Mouse (Mus musculus): Measurements from ENCODE around the gene Dip2c.

Dip2c gene

DNA sequence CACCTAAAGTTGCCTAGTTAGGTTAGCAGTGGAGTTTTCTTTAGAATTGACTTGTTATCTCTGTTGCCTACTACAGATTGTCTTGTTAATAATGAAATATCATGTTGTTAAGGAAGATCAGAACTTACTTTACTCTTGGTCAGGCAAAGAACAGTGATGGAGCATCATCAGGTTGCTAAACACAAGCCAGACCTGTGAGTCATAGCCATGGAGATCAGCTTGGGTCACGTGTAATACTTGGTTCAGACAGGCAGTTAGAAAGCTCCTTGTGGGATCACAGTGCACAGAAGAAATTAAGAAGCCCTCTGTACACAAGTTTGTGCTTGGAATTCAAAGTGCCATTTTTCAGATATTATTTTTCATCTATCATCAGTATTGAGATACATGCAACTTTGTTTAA is 48.9 kb downstream of the Dip2c start:
- DNase-seq (ENCODE audit: extremely low spot score, low read depth, low spot score) = no peak

DNA sequence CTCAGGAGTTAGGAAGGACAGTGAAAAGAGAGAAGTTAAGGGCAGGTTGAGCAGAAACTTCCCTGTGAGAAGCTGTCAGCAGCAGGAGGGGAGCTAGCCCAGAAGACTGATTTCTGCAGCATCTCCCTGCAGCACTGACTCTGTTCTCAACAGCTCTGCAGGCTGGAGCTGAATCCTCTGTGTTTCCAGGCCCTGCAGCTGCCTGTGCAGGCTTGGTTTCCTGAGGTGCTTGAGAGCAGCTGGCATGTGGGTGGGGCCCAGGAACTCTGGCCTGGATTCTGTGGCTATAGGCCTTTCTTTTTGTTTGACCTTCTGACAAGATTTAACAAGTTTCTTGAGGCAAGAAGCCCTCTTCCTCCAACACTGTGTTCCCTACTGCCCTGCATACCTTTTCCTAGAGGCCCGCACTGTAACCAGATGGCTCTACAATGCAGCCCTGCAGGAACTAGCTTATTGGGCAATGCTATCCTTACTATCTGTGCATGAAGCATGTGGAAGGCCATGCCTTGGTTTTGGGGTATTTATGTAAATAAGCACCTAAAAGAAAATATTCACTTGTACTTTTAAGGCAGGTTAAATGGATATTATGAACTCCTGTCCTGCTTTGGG is 53.1 kb downstream of the Dip2c start:
- DNase-seq (ENCODE audit: extremely low spot score, low read depth, low spot score) = no peak

DNA sequence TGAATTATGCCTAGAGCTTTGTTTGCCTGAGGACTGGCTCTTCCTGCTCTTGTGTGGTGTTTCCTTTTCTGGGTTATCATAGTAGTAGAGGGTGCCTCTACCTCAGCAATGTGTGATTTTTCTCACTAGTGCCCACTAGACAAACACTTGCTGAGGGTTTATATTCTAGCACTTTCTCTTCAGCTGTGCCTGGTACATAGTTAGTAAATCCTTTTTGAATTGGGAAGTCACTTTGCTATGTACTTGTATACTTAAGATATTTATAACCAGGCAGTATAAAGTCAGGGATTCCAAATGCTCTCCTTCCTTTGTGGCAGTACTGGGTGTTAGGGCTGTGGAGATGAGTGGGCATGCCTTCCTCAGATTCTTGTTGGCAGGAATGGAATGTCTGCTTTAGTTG is 56.9 kb downstream of the Dip2c start:
- DNase-seq (ENCODE audit: extremely low spot score, low read depth, low spot score) = no peak

DNA sequence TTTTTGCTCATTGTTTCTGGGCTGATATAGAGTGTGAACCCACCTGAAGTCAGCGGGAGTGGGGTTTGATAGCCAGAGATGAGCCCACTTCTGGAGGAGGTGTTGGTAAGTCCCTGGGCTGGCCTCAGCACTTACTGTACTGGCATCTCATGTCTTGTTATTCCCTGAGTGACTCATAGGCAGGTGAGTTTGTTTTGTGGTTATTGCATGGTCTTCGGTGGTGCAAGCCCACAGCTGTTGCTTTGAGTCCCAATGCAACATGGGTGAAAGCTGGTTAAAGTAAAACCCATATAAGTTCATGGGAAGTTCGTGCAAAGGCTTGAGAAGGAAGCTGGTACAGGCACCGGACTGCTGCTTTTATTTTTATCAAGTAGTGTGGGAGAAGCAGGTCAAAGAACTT is 64.0 kb downstream of the Dip2c start:
- no peak for DNase-seq (ENCODE audit: extremely low spot score, low read depth, low spot score)

DNA sequence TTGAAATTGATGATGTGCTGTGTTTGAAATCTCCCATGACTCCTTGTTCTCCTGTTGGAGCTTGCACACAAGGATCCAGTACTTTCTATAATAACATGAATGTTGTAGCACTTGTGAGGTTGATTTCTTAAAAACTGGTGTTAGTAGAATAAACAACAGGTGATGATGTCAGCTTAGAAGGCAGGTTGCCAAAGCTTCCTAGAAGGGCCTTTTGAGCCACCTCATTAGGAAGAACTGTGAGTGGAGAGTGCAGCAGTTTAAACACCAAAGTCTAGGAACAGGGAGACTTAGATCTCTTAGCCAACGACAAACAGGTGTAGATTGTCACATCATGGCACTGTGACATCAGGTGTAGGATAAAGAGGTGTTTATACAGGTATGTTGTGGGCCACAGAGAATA is 66.4 kb downstream of the Dip2c start:
- no peak for DNase-seq (ENCODE audit: extremely low spot score, low read depth, low spot score)

DNA sequence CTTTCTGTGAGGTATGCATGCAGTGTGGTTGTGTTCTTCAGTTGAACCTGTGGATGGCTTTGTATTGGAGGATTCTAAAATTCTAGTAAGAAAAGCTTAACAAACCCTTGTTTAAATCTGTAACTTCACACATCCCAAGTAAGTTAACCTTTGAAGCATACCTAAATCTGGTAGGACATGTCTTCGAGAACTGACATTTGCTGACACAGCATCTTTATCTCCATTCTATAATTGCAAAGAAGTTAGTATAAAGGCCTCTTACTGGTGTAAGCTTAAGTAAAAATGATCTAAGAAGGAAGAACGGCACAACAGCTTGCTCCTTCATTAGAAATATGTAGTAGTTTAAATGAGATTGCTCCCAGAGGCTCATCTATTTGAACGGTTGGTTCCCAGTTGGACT is 71.1 kb downstream of the Dip2c start:
- DNase-seq (ENCODE audit: extremely low spot score, low read depth, low spot score) = no peak

DNA sequence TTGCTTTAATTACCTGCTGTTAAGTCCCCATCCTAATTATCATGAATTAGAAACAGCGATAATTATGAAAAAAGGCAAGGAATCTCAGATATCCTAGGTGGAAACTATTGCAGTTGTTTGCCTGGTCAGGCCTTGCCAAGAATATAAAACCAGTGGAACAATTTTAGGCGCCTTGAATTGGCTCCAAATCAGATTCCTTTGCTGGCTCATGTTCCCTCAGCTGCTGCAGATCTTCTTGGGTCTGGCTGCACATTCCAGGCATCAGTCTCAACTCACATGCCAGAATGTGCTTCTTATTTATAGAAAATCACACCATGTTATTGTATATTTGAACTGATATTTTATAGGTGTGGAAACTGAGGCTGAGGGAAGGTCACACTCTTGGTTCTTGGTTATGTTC is 74.3 kb downstream of the Dip2c start:
- no peak for DNase-seq (ENCODE audit: extremely low spot score, low read depth, low spot score)

DNA sequence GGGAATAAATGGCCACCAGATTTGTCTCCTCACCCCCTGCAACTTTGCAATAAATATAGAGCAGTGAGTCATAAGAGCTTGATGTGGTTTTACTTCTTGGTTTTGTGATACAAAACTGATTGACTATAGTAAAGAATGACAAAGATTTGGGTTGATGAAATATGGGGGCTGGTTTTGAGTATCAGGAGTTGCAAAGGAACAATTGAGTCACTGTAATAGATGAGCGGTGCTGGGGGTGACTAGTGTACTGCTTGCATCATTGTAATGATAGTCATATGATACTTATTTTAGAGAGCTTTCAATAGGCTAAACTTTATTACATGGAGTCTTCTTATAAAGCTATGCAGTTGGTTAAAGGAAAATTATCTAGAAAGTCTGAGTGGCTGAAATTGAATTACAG is 77.6 kb downstream of the Dip2c start:
- DNase-seq (ENCODE audit: extremely low spot score, low read depth, low spot score) = no peak

DNA sequence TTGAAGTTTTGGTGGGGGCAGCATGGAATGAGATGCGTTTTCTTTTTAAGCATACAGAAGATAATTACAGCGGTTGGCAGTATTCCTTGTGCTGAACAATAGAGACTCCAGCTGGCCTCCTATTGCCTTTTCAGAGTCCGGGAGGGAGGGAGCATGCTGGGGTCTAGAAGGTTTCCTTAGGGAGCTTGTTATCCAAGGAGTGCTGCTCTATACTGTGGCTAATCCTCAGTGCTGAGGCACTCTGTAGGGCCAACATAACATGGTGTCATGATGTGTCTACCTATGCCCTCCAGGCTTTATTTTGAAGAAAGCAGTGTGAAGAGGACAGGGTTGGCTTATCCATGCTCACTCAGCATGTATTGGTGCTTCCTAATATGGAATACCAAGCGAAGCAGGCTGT is 79.0 kb downstream of the Dip2c start:
- no peak for DNase-seq (ENCODE audit: extremely low spot score, low read depth, low spot score)

DNA sequence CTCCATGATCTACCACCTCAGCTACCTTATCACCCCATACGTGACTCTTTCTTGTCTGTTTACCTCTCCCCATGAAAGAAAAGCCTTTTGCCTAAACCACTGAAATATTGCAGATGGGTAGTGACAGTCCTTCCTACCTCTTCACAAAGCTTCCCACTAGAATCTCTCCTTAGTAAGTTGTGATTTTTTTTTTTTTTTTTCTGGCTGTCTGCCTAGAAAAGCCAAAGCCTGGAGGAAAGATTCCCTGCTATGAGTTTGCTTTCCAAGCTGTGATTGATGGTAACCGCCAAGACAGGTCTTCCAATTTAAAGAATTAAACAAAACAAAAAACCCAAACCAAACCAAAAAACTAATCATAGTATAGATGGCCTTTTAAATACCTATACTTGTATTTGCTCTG is 85.1 kb downstream of the Dip2c start:
- DNase-seq (ENCODE audit: extremely low spot score, low read depth, low spot score) = no peak

DNA sequence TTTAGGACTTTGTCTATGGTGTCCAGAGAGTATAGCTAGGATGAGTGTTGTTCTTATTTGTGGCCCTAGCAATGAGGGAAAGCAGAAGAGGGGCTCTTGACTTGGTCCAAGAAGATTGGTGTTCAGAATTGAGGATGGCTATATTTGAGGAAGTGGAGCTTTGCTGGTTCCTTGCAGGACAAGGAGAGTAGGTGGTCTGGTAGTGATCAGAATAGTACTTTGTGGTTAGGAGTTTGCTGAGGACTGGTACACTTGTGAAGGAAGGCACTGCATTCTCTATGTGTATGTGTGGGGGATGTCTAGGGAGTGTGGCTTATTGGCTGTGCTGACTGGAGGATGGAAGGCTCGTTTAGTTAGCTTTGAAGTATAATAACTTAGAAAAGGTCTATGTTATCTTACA is 95.1 kb downstream of the Dip2c start:
- no peak for DNase-seq (ENCODE audit: extremely low spot score, low read depth, low spot score)

DNA sequence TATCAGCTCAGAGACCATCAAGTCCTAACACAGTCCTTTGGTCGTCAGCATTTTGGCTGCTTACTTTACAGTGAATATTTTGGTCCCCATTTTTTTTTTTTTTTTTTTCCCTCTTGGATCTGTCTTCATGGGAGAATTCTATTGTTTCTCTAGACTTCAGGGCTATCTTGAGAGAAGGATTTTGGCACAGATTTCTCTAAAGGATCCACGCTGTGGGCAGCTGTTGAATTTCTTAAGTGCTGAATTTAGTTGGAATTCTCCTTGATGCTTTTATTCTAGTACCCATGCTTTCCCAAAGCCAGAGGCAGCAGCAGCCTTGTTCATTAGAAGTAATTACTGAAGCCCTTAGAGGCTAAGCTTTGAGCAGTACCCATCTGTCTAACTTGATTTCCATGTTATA is 100.8 kb downstream of the Dip2c start:
- DNase-seq (ENCODE audit: extremely low spot score, low read depth, low spot score) = no peak

DNA sequence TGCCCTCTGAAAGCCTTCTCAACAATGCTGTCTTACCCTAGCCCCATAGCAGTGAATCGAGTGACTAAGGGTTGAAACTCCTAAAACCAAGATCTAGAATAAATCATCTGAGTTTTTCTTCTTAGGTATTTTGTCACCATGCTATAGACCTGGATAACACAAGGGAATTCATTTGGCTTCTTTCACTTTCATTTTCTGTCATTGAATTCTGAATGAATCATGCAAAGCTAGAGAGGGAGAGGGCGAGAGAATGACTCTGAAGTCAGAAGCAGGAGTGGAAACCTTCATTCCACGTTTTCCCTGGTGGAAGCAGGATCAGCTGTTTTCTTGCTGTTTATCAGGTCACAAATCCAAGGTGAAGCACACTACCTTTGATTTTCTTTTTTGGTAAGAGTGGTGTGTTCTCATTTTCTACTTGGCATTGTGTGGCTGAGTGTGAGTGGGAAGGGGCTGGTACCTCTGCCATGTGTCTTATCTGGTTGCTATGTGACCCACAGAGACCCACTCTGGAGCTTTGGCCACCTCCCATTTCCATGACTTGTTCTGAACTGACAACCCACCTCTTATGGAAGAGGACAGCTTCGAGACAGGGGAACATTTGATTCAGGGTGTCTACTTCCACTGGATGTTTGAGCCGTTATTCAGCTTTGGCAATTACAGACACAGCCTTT is 104.5 kb downstream of the Dip2c start:
- DNase-seq (ENCODE audit: extremely low spot score, low read depth, low spot score) = no peak

DNA sequence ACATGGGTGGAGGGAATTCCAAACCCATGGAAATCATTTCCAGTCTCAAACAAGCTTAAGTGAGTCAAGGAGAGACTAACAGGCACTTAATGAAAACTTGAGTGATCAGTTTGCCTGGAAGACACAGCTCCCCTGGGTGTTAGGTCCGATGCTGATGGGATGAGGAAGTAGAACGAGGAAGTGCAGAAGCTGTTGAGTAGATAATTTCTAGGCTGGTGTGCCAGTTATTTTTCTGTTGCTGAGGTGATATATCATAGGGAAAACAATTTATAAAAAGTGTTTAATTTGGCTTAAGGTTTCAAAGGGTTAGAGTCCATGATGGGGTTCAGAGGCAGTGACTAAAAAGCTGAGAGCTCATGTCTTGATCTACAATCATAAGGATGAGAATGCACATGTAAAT is 111.7 kb downstream of the Dip2c start:
- no peak for DNase-seq (ENCODE audit: extremely low spot score, low read depth, low spot score)

DNA sequence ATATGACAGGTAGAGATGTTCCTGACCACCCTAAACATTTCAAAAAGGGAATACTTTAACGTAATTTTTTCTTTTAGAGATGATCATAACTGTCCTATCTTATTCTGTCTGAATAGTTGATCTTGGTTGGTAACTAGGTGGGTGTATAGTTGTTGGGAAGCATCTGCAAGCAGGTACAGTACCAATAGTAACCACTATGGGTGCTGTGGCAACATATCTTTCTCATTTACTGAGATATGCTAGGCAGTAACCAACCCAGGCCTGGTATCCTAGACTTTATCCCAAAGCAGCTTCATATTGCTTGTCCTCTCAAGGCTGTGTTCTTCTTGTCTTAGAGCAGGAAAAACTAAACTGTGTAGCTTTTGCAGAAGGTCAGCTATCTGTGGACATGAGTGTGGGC is 113.0 kb downstream of the Dip2c start:
- DNase-seq (ENCODE audit: extremely low spot score, low read depth, low spot score) = no peak

DNA sequence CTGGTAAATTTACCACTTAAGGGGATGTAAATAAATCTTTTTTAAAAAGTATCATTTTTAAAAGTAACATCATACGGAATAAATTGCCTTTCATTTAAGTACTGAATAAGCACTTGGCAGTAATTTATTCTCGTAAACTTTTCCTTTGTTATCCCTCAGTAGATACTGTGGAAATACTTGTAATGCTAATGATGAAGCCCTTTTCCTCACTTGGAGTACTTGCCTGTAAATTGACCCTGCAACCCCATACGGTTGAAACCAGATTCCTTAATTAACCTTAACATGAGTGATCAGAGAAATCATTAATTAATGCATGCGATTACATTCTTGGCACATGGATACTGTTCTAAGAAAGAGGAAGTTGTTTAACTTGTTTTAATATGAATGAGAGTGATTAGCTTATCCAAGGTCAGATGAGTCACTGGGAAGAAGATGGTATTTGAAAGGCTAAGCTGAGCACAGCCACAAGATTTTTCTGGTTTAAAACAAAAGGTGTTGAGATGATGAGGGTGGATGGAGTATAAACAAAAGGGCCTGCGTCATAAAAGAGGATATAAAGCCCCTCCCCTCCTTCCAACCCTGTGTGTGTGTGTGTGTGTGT is 114.0 kb downstream of the Dip2c start:
- no peak for DNase-seq (ENCODE audit: extremely low spot score, low read depth, low spot score)

DNA sequence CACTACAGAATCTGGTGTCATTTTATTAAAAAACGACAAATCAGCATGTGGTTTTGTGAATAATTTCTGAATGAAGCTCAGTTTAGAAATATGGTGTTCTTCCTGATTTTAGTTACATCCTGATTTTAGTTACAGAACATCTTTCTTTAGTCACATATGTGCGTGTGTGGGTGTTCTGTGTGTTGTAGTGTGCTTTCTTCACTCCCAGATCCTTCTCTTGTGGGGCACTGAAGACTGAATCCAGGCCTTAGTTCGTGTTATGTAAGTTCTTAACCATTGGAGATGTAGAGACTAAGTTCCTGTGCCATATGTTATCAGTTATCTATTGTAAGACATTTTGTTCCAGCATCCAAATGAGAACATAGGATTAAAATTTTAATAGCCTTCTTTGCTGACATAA is 117.1 kb downstream of the Dip2c start:
- DNase-seq (ENCODE audit: extremely low spot score, low read depth, low spot score) = no peak

DNA sequence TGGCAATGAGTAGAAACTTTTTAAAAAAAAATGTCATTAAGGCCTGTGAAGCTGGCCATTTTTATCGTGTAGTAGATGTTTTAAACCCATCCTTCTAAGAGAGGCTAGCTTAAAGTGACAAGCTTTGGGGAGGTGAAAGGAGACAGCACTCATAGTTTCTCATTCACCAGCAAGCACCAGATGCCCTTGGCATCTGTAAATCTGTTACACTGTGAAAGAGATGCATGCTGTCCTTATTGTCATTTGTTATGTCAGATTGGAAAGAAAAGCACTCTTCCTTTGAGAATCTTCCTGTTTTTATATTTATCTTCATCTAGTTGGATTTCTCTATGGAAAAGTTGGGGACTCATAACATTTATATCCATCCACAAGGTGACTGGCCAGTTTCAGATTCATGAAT is 119.0 kb downstream of the Dip2c start:
- no peak for DNase-seq (ENCODE audit: extremely low spot score, low read depth, low spot score)

DNA sequence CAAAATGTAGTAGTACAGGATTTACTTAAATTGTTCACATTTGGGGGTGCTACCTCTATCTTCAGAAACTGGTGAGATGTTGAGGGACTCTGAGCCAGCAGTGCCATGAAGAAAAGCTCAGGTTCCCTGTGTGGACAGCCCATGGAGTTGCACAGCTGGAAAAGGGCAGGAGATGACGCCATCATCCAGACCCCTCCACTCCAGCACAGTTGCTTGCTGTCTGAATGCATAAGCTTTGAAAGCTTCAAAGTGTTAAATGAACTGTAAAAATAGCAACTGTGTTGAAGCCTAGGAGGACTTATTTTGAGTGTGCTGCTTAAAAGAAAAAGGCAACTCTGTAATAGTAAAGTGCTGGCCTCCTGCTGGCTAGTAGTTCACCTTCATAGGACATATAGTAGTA is 122.5 kb downstream of the Dip2c start:
- DNase-seq (ENCODE audit: extremely low spot score, low read depth, low spot score) = no peak

DNA sequence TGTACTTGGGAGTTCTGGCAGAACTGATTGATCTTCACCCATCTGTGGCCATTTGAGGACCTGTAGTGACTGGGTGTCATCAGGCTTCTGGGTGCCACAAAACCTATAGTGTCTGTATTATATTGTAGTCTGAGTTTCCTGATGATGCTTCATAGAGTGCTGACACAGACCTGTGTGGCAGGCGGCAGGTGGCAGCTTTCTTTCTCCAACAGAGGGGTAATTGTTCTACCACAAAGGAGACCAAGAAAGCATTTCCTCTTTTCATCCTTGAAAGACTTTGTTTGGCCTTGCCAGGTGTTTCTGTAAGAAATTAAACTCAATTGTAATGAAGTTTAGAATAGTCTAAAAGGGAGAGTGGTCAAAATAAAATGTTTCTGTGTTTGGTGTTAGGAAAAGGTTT is 129.1 kb downstream of the Dip2c start:
- DNase-seq (ENCODE audit: extremely low spot score, low read depth, low spot score) = no peak

DNA sequence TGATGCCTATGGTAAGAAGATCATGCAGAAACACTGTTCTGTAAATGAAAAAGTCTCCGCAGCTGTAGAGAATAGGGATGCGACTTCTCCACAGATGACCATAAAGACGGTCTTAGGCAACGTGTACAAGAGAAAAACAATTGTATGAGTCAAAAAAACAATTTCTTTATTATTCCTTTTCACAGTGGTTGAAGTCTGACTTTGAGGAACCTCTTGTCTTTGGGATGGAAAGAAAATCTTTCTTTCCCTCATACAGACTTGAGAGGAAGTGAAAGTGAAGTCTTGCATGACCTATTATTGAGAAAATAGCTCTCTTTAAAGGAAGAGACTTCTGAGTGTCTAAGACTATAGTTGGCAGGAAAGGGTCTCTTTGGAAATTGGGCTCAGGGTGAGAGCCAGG is 132.7 kb downstream of the Dip2c start:
- no peak for DNase-seq (ENCODE audit: extremely low spot score, low read depth, low spot score)

DNA sequence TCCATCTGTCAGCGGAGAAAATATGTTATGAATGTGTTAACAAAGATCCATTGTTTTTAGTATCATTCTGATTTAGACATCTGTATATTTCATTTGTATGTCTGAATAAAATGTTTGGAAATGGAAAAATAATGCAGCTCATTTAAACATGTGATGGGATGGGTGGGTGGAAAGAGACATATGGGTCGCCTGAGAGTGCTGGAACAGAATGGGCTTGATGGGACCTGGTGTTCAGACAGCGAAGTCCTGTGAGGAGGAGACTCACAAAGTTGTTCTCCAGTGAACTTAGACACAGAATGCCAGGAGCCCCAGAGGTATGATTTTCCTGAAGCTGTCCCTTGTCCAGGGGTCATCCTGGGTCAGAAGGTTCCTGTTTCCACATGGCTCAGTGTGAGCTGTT is 142.1 kb downstream of the Dip2c start:
- DNase-seq (ENCODE audit: extremely low spot score, low read depth, low spot score) = no peak

DNA sequence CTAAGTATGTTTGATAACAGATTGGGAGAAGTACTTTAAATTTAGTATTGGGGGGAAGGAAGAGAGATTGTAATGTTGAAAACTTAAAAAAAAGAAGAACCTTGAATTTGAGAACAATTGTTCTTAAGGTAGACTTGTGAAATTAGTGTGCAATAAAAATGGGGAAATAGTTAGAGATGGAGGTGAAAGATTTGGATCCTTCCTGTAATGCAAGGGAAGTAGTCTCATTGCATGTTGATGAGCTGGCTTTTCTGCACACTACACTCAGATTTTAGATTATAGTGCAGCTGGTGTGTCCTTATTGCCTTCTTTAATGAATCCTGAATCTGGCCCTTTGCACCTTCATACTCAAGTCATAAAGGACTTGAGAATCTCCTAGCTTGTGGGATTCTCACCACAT is 142.9 kb downstream of the Dip2c start:
- DNase-seq (ENCODE audit: extremely low spot score, low read depth, low spot score) = no peak

Measured in hindlimb bud, embryonic 11.5 days (tissue).